Mouse (Mus musculus) ES-Bruce4 (cell line): Measurements from ENCODE around the gene Ercc1.
A peak's percentile ranks its signal among the peaks of the same experiment; 100 is the strongest.

Source experiments
- CTCF ChIP-seq: IDR thresholded peaks from one replicate; pipeline ENCODE4 v1.8.1; 2011; ENCODE audit warnings: low read depth, low read length
- EP300 ChIP-seq: IDR thresholded peaks from 2 replicates; pipeline ENCODE4 v1.6.1; 2011; ENCODE audit warnings: low read depth, low read length; ENCODE audit not compliant: insufficient read depth

- TF ChIP-seq CTCF (peak; percentile 11), EP300 (no peak)
These were observed 47.5 kb upstream of the Ercc1 start for GRCm38 (mm10) chr7:19297034-19297433.
